Comparison of ENCODE assay signal across 31 mouse cellular contexts in the genomic region with DNA sequence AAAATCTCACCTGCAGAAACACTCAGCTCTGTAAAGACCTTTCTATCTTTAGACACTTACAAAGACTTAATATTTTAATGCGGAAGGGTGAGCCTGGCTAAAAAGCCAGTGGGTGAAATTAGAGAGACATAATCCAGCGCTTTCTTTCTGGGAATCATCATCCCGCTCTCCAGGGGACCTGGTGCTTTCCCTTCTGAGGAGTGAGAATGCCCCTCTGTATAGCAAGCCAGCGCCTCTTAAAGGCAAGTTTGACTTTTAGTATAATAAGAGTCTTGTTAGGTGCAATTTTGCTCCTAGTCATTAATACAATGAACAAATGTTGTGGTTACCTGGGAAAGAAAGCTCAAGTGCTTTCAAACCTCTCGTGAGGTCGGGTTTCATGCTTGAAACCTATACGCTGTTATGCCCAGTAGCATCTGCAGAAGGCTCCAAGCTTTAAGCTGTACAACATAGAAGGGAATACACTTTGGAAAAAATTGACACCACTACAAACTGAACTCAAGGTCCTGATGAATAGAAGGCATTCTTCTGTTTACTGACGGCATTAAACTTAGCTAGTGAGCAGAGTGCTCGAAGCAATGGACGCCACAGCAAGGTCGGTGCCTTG. TPM values are rescaled to one million over a fixed set of nuclear protein-coding genes. Genes with fewer than 3 reads are reported as not detected.
A peak's percentile ranks its signal among the peaks of the same experiment; 100 is the strongest.
DNase-seq lines count a peak whose midpoint lies in the region; ATAC-seq lines count a peak whose summit lies in the region.
"Had no signal": no experiment of that assay in that cellular context is flagged by ENCODE, and none has a peak within 500 bp of the region (broad histone marks: within the 10 kb centered on the region; RNA-seq: fewer than 3 reads in every experiment).

No protein-coding gene starts in this region.

- no peaks in the 10 kb centered on the region for H3K9me3 ChIP-seq in forebrain, embryonic 12.5 days
- H3K9me3 ChIP-seq in forebrain, embryonic 14.5 days (replicated peaks; ENCODE audit: control insufficient read depth, low read length): no peaks in the 10 kb centered on the region
- H3K9me3 ChIP-seq in liver, embryonic 15.5 days (replicated peaks): no peaks in the 10 kb centered on the region
- no peaks in the 10 kb centered on the region for H3K9me3 ChIP-seq in liver, embryonic 11.5 days (ENCODE audit: control insufficient read depth, low read length)
- no peaks in the 10 kb centered on the region for H3K9me3 ChIP-seq in embryonic facial prominence, embryonic 14.5 days (ENCODE audit: control insufficient read depth, low read length)
- H3K9me3 ChIP-seq in liver, embryonic 16.5 days (replicated peaks; ENCODE audit: control insufficient read depth, low read length): no peaks in the 10 kb centered on the region
- H3K9me3 ChIP-seq in hindbrain, embryonic 11.5 days (ENCODE audit: control insufficient read depth, low read length): no peaks in the 10 kb centered on the region
- H3K9me3 ChIP-seq: G1E; heart, embryonic 10.5 days; heart, embryonic 15.5 days; hindbrain, embryonic 13.5 days; midbrain, embryonic 10.5 days; neural tube, embryonic 13.5 days had no signal

- H3K4me2 ChIP-seq in forebrain, embryonic 12.5 days: no peak overlapping the region
- no peak overlapping the region for H3K4me2 ChIP-seq in forebrain, embryonic 14.5 days (ENCODE audit: low read length)
- no peak overlapping the region for H3K4me2 ChIP-seq in liver, embryonic 15.5 days
- H3K4me2 ChIP-seq in liver, embryonic 11.5 days: no peak overlapping the region
- no peak overlapping the region for H3K4me2 ChIP-seq in embryonic facial prominence, embryonic 14.5 days (ENCODE audit: low read depth, low read length)
- H3K4me2 ChIP-seq in liver, embryonic 16.5 days (ENCODE audit: low read depth, low read length): no peak overlapping the region
- H3K4me2 ChIP-seq in hindbrain, embryonic 11.5 days (replicated peaks; ENCODE audit: low read depth, low read length): no peak overlapping the region
- H3K4me2 ChIP-seq: heart, embryonic 15.5 days; hindbrain, embryonic 13.5 days; neural tube, embryonic 13.5 days had no signal

- no peak for ATAC-seq in forebrain, embryonic 12.5 days (ENCODE audit: low FRiP score)
- no peak for ATAC-seq in forebrain, embryonic 14.5 days
- ATAC-seq in liver, embryonic 15.5 days (ENCODE audit: insufficient read depth): no peak
- no peak for ATAC-seq in liver, embryonic 11.5 days (replicated peaks; ENCODE audit: low FRiP score)
- ATAC-seq in embryonic facial prominence, embryonic 14.5 days (ENCODE audit: low read depth): peak; percentile 83
- no peak for ATAC-seq in liver, embryonic 16.5 days (ENCODE audit: low read depth)
- ATAC-seq in megakaryocyte-erythroid progenitor cell, adult 5-6 weeks (replicated peaks; ENCODE audit: low FRiP score, low TSS enrichment, poor library complexity, severe bottlenecking): no peak
- no peak for ATAC-seq in hindbrain, embryonic 11.5 days (ENCODE audit: low FRiP score)
- ATAC-seq: midbrain, embryonic 16.5 days had no signal

- H3K36me3 ChIP-seq in forebrain, embryonic 12.5 days (replicated peaks): peaks cover 29% of the 10 kb centered on the region
- peaks cover 21% of the 10 kb centered on the region for H3K36me3 ChIP-seq in forebrain, embryonic 14.5 days (ENCODE audit: control insufficient read depth, insufficient read depth, low read length)
- peaks cover 44% of the 10 kb centered on the region for H3K36me3 ChIP-seq in liver, embryonic 15.5 days (replicated peaks)
- peaks cover 8% of the 10 kb centered on the region; the same call in 1 of the 2 replicates for H3K36me3 ChIP-seq in liver, embryonic 11.5 days (ENCODE audit: control insufficient read depth, insufficient read depth, low read length)
- H3K36me3 ChIP-seq in embryonic facial prominence, embryonic 14.5 days (ENCODE audit: control insufficient read depth, insufficient read depth, low read length): peaks cover 31% of the 10 kb centered on the region
- peaks cover 11% of the 10 kb centered on the region; the same call in 1 of the 2 replicates for H3K36me3 ChIP-seq in liver, embryonic 16.5 days (ENCODE audit: control insufficient read depth, insufficient read depth)
- H3K36me3 ChIP-seq in hindbrain, embryonic 11.5 days (ENCODE audit: control insufficient read depth, insufficient read depth, low read length): no peaks in the 10 kb centered on the region; the same call in 1 of the 2 replicates

- H3K27ac ChIP-seq in forebrain, embryonic 12.5 days: no peak overlapping the region
- no peak overlapping the region for H3K27ac ChIP-seq in forebrain, embryonic 14.5 days (ENCODE audit: low read depth, low read length)
- H3K27ac ChIP-seq in liver, embryonic 15.5 days (replicated peaks): 0 out of 2 replicates have a peak overlapping the region, but pooled peaks have one; percentile 15
- no peak overlapping the region for H3K27ac ChIP-seq in liver, embryonic 11.5 days (ENCODE audit: low read depth, low read length)
- H3K27ac ChIP-seq in embryonic facial prominence, embryonic 14.5 days (replicated peaks; ENCODE audit: low read depth, low read length): peak overlapping the region; percentile 44
- H3K27ac ChIP-seq in liver, embryonic 16.5 days (ENCODE audit: low read length): peak overlapping the region; percentile 18; the same call in 1 of the 2 replicates
- H3K27ac ChIP-seq in hindbrain, embryonic 11.5 days (ENCODE audit: low read depth, low read length): no peak overlapping the region
- H3K27ac ChIP-seq: heart, embryonic 10.5 days; heart, embryonic 15.5 days; hindbrain, embryonic 13.5 days; left cerebral cortex, adult 2 months; midbrain, embryonic 10.5 days; neural tube, embryonic 13.5 days had no signal

- H3K9ac ChIP-seq in forebrain, embryonic 12.5 days: 0 out of 2 replicates have a peak overlapping the region, but pooled peaks have one; percentile 33
- no peak overlapping the region for H3K9ac ChIP-seq in forebrain, embryonic 14.5 days (ENCODE audit: low read length)
- no peak overlapping the region for H3K9ac ChIP-seq in liver, embryonic 15.5 days
- H3K9ac ChIP-seq in liver, embryonic 11.5 days (ENCODE audit: low read depth, low read length): no peak overlapping the region
- no peak overlapping the region for H3K9ac ChIP-seq in embryonic facial prominence, embryonic 14.5 days (ENCODE audit: low read depth, low read length)
- H3K9ac ChIP-seq in liver, embryonic 16.5 days (ENCODE audit: low read depth, low read length): no peak overlapping the region
- no peak overlapping the region for H3K9ac ChIP-seq in hindbrain, embryonic 11.5 days (ENCODE audit: low read depth, low read length)
- H3K9ac ChIP-seq: heart, embryonic 15.5 days; hindbrain, embryonic 13.5 days; neural tube, embryonic 13.5 days had no signal

- no peaks in the 10 kb centered on the region for H3K27me3 ChIP-seq in forebrain, embryonic 12.5 days
- H3K27me3 ChIP-seq in forebrain, embryonic 14.5 days (replicated peaks; ENCODE audit: control insufficient read depth, insufficient read depth, low read length): no peaks in the 10 kb centered on the region
- H3K27me3 ChIP-seq in liver, embryonic 15.5 days: no peaks in the 10 kb centered on the region
- H3K27me3 ChIP-seq in liver, embryonic 11.5 days (replicated peaks; ENCODE audit: control insufficient read depth, insufficient read depth, low read length): no peaks in the 10 kb centered on the region
- H3K27me3 ChIP-seq in embryonic facial prominence, embryonic 14.5 days (replicated peaks; ENCODE audit: control insufficient read depth, insufficient read depth, low read length): no peaks in the 10 kb centered on the region
- no peaks in the 10 kb centered on the region for H3K27me3 ChIP-seq in liver, embryonic 16.5 days (ENCODE audit: control insufficient read depth, insufficient read depth, low read depth, low read length)
- H3K27me3 ChIP-seq in hindbrain, embryonic 11.5 days (ENCODE audit: control insufficient read depth, insufficient read depth, low read length): no peaks in the 10 kb centered on the region
- H3K27me3 ChIP-seq: heart, embryonic 15.5 days; hindbrain, embryonic 13.5 days; neural tube, embryonic 13.5 days had no signal

- 33% methylated on average over 11 of the region's 11 CpGs for WGBS in forebrain, embryonic 12.5 days
- 22% methylated on average over 11 of the region's 11 CpGs for WGBS in forebrain, embryonic 14.5 days
- 88% methylated on average over 11 of the region's 11 CpGs for WGBS in liver, embryonic 15.5 days (ENCODE audit: insufficient replicate concordance)
- WGBS in liver, embryonic 11.5 days: 90% methylated on average over 11 of the region's 11 CpGs
- 41% methylated on average over 11 of the region's 11 CpGs for WGBS in embryonic facial prominence, embryonic 14.5 days
- WGBS in liver, embryonic 16.5 days (ENCODE audit: insufficient replicate concordance): 84% methylated on average over 11 of the region's 11 CpGs
- WGBS in hindbrain, embryonic 11.5 days: 76% methylated on average over 11 of the region's 11 CpGs

- no peak for DNase-seq in forebrain, embryonic 14.5 days (ENCODE audit: low spot score)
- DNase-seq in liver, embryonic 11.5 days (ENCODE audit: low spot score): no peak
- DNase-seq in embryonic facial prominence, embryonic 14.5 days (ENCODE audit: low spot score): peak; percentile 73
- no peak for DNase-seq in hindbrain, embryonic 11.5 days (ENCODE audit: low spot score)
- DNase-seq: adrenal gland, adult 8-10 months; cerebellum, adult 2 months; cerebellum, postnatal 14 days; gastrocnemius, postnatal 25 days; heart, adult 11 months; kidney, postnatal 14 days; lung, postnatal 10 days; thymus, postnatal 14 days had no signal

- peaks cover 23% of the 10 kb centered on the region for H3K4me1 ChIP-seq in forebrain, embryonic 12.5 days
- H3K4me1 ChIP-seq in forebrain, embryonic 14.5 days (ENCODE audit: control insufficient read depth, insufficient read depth, low read length): peaks cover 5% of the 10 kb centered on the region; the same call in 1 of the 2 replicates
- peaks cover 90% of the 10 kb centered on the region for H3K4me1 ChIP-seq in liver, embryonic 15.5 days (replicated peaks)
- H3K4me1 ChIP-seq in liver, embryonic 11.5 days (replicated peaks; ENCODE audit: control insufficient read depth, insufficient read depth, low read length): peaks cover 42% of the 10 kb centered on the region
- H3K4me1 ChIP-seq in embryonic facial prominence, embryonic 14.5 days (ENCODE audit: control insufficient read depth, insufficient read depth, low read length): peaks cover 22% of the 10 kb centered on the region
- peaks cover 63% of the 10 kb centered on the region for H3K4me1 ChIP-seq in liver, embryonic 16.5 days (ENCODE audit: control insufficient read depth, low read depth, low read length)
- no peaks in the 10 kb centered on the region for H3K4me1 ChIP-seq in hindbrain, embryonic 11.5 days (replicated peaks; ENCODE audit: control insufficient read depth, insufficient read depth, low read length)

- H3K4me3 ChIP-seq in forebrain, embryonic 12.5 days (replicated peaks): no peak overlapping the region
- no peak overlapping the region for H3K4me3 ChIP-seq in forebrain, embryonic 14.5 days (ENCODE audit: low read depth, low read length)
- no peak overlapping the region for H3K4me3 ChIP-seq in liver, embryonic 15.5 days (replicated peaks)
- H3K4me3 ChIP-seq in liver, embryonic 11.5 days (ENCODE audit: low read depth, low read length): no peak overlapping the region
- H3K4me3 ChIP-seq in embryonic facial prominence, embryonic 14.5 days (ENCODE audit: low read depth, low read length): no peak overlapping the region
- H3K4me3 ChIP-seq in liver, embryonic 16.5 days (ENCODE audit: low read depth, low read length): no peak overlapping the region
- H3K4me3 ChIP-seq in hindbrain, embryonic 11.5 days (ENCODE audit: low read depth, low read length): no peak overlapping the region
- H3K4me3 ChIP-seq: erythroblast, embryonic 14.5 days; heart, embryonic 10.5 days; heart, embryonic 15.5 days; hindbrain, embryonic 13.5 days; left cerebral cortex, adult 2 months; midbrain, embryonic 10.5 days; myocyte; neural tube, embryonic 13.5 days had no signal

RNA-seq across cellular contexts. Expression of a gene that starts 21.8 kb away (rescaled TPM):
- 250 and 254 TPM in 2 replicates for polyA plus RNA-seq in forebrain, embryonic 12.5 days (2016; fragmentation: Nextera tagmentation; extraction: Ambion mirVana)
- 242 and 277 TPM in 2 replicates for polyA plus RNA-seq in forebrain, embryonic 14.5 days (2014; fragmentation: Nextera tagmentation; extraction: Ambion mirVana)
- polyA plus RNA-seq in liver, embryonic 15.5 days (2015; fragmentation: Nextera tagmentation; extraction: Ambion mirVana): 251 and 260 TPM in 2 replicates
- 355 and 358 TPM in 2 replicates for polyA plus RNA-seq in liver, embryonic 11.5 days (2014; fragmentation: Nextera tagmentation; extraction: Ambion mirVana)
- polyA plus RNA-seq in embryonic facial prominence, embryonic 14.5 days (2014; fragmentation: Nextera tagmentation; extraction: Ambion mirVana): 326 TPM in 2 replicates
- polyA plus RNA-seq in liver, embryonic 16.5 days (2015; fragmentation: Nextera tagmentation; extraction: Ambion mirVana): 249 TPM in 2 replicates
- 281 and 293 TPM in 2 replicates for total RNA-seq in megakaryocyte-erythroid progenitor cell, adult 5-6 weeks (2014; fragmentation: Nextera tagmentation)
- total RNA-seq in megakaryocyte-erythroid progenitor cell, adult 5-6 weeks (2017): 83.3 and 144 TPM in 2 replicates
- polyA plus RNA-seq in hindbrain, embryonic 11.5 days (2014; fragmentation: Nextera tagmentation; extraction: Ambion mirVana): 227 and 238 TPM in 2 replicates

RNA-seq across cellular contexts. Expression of a gene that starts 45.3 kb away (rescaled TPM):
- polyA plus RNA-seq in forebrain, embryonic 12.5 days (2016; fragmentation: Nextera tagmentation; extraction: Ambion mirVana): 4.1 and 4.3 TPM in 2 replicates
- 5.1 and 6.5 TPM in 2 replicates for polyA plus RNA-seq in forebrain, embryonic 14.5 days (2014; fragmentation: Nextera tagmentation; extraction: Ambion mirVana)
- 2.3 and 2.7 TPM in 2 replicates for polyA plus RNA-seq in liver, embryonic 15.5 days (2015; fragmentation: Nextera tagmentation; extraction: Ambion mirVana)
- polyA plus RNA-seq in liver, embryonic 11.5 days (2014; fragmentation: Nextera tagmentation; extraction: Ambion mirVana): 5.0 TPM in 2 replicates
- polyA plus RNA-seq in embryonic facial prominence, embryonic 14.5 days (2014; fragmentation: Nextera tagmentation; extraction: Ambion mirVana): 6.7 and 6.8 TPM in 2 replicates
- 2.7 and 2.9 TPM in 2 replicates for polyA plus RNA-seq in liver, embryonic 16.5 days (2015; fragmentation: Nextera tagmentation; extraction: Ambion mirVana)
- 3.4 and 5.9 TPM in 2 replicates for total RNA-seq in megakaryocyte-erythroid progenitor cell, adult 5-6 weeks (2014; fragmentation: Nextera tagmentation)
- total RNA-seq in megakaryocyte-erythroid progenitor cell, adult 5-6 weeks (2017): 5.0 and 8.9 TPM in 2 replicates
- 5.1 and 6.2 TPM in 2 replicates for polyA plus RNA-seq in hindbrain, embryonic 11.5 days (2014; fragmentation: Nextera tagmentation; extraction: Ambion mirVana)

RNA-seq across cellular contexts. Expression of a gene that starts 59.8 kb away (rescaled TPM):
- polyA plus RNA-seq in forebrain, embryonic 12.5 days (2016; fragmentation: Nextera tagmentation; extraction: Ambion mirVana): 104 TPM in 2 replicates
- polyA plus RNA-seq in forebrain, embryonic 14.5 days (2014; fragmentation: Nextera tagmentation; extraction: Ambion mirVana): 33.2 and 39.4 TPM in 2 replicates
- not detected in 2 replicates for polyA plus RNA-seq in liver, embryonic 15.5 days (2015; fragmentation: Nextera tagmentation; extraction: Ambion mirVana)
- not detected in 2 replicates for polyA plus RNA-seq in liver, embryonic 11.5 days (2014; fragmentation: Nextera tagmentation; extraction: Ambion mirVana)
- polyA plus RNA-seq in embryonic facial prominence, embryonic 14.5 days (2014; fragmentation: Nextera tagmentation; extraction: Ambion mirVana): 1.4 and 1.8 TPM in 2 replicates
- not detected in 2 replicates for polyA plus RNA-seq in liver, embryonic 16.5 days (2015; fragmentation: Nextera tagmentation; extraction: Ambion mirVana)
- not detected in 2 replicates for total RNA-seq in megakaryocyte-erythroid progenitor cell, adult 5-6 weeks (2014; fragmentation: Nextera tagmentation)
- total RNA-seq in megakaryocyte-erythroid progenitor cell, adult 5-6 weeks (2017): not detected in 2 replicates
- polyA plus RNA-seq in hindbrain, embryonic 11.5 days (2014; fragmentation: Nextera tagmentation; extraction: Ambion mirVana): 0.11 and 0.71 TPM in 2 replicates
- total RNA-seq: adrenal gland, adult 8-10 months; adrenal gland, postnatal 4 days; G1E; gastrocnemius, postnatal 25 days; heart, postnatal 25 days; liver, adult 2 months had no signal
- polyA plus RNA-seq: erythroblast, embryonic 14.5 days; G1E; heart, embryonic 10.5 days; heart, embryonic 15.5 days; intestine, embryonic 16.5 days; liver, adult 2 months; myocyte; neural tube, embryonic 13.5 days; urinary bladder, adult 2 months had no signal

RNA-seq across cellular contexts. Expression of a gene that starts 60.0 kb away (rescaled TPM):
- polyA plus RNA-seq in forebrain, embryonic 12.5 days (2016; fragmentation: Nextera tagmentation; extraction: Ambion mirVana): 63.1 and 65.4 TPM in 2 replicates
- polyA plus RNA-seq in forebrain, embryonic 14.5 days (2014; fragmentation: Nextera tagmentation; extraction: Ambion mirVana): 54.2 and 54.9 TPM in 2 replicates
- 12.0 and 12.2 TPM in 2 replicates for polyA plus RNA-seq in liver, embryonic 15.5 days (2015; fragmentation: Nextera tagmentation; extraction: Ambion mirVana)
- polyA plus RNA-seq in liver, embryonic 11.5 days (2014; fragmentation: Nextera tagmentation; extraction: Ambion mirVana): 24.8 and 27.7 TPM in 2 replicates
- polyA plus RNA-seq in embryonic facial prominence, embryonic 14.5 days (2014; fragmentation: Nextera tagmentation; extraction: Ambion mirVana): 13.0 and 13.8 TPM in 2 replicates
- 10.5 and 11.0 TPM in 2 replicates for polyA plus RNA-seq in liver, embryonic 16.5 days (2015; fragmentation: Nextera tagmentation; extraction: Ambion mirVana)
- total RNA-seq in megakaryocyte-erythroid progenitor cell, adult 5-6 weeks (2014; fragmentation: Nextera tagmentation): 20.9 and 44.1 TPM in 2 replicates
- total RNA-seq in megakaryocyte-erythroid progenitor cell, adult 5-6 weeks (2017): 33.5 and 48.7 TPM in 2 replicates
- 20.2 and 23.1 TPM in 2 replicates for polyA plus RNA-seq in hindbrain, embryonic 11.5 days (2014; fragmentation: Nextera tagmentation; extraction: Ambion mirVana)

Comparison
In these comparisons a context has a peak if more than half of its experiments do, and no peak if none do; other contexts are left out.
1. H3K27ac ChIP-seq: peak in liver, embryonic 15.5 days (single experiment), embryonic facial prominence, embryonic 14.5 days (single experiment) and liver, embryonic 16.5 days (single experiment); none in forebrain, embryonic 12.5 days (single experiment), forebrain, embryonic 14.5 days (single experiment), liver, embryonic 11.5 days (single experiment) and hindbrain, embryonic 11.5 days (single experiment).
2. RNA of a gene that starts 59.8 kb away (polyA plus RNA-seq): 104 TPM in forebrain, embryonic 12.5 days and 33.2 to 39.4 TPM in forebrain, embryonic 14.5 days; 1.4 to 1.8 TPM in embryonic facial prominence, embryonic 14.5 days, 0.11 to 0.71 TPM in hindbrain, embryonic 11.5 days, not detected in liver, embryonic 15.5 days, not detected in liver, embryonic 11.5 days and not detected in liver, embryonic 16.5 days; every median in the first group is over 10 times any median in the second.